Mouse (Mus musculus) embryonic facial prominence, embryonic 10.5 days (tissue): ENCODE measurements at regions not wholly inside any gene's neighbourhood (a gene's known extent, or its start where the extent isn't known, plus 50 kb on each side); places are given as distances from the start of the nearest gene placed in this dataset.
A peak's percentile ranks its signal among the peaks of the same experiment; 100 is the strongest.

ENCODE experiments used
- DNase-seq: peaks from one replicate; pipeline ENCODE4 v3.0.0-alpha.2; 2017; ENCODE audit warnings: low spot score
- H3K27ac ChIP-seq: fragments of 300-500 bp; sonication (generic); replicated peaks from 2 replicates; pipeline ENCODE4 v1.5.1; 2016; ENCODE audit warnings: mild to moderate bottlenecking
- H3K27me3 ChIP-seq: fragments of 300-500 bp; sonication (generic); replicated peaks from 2 replicates; pipeline ENCODE4 v1.6.1; 2016; ENCODE audit warnings: low read depth, mild to moderate bottlenecking; ENCODE audit not compliant: poor library complexity, severe bottlenecking
- H3K36me3 ChIP-seq: fragments of 300-500 bp; sonication (generic); replicated peaks from 2 replicates; pipeline ENCODE4 v1.6.1; 2016; ENCODE audit warnings: mild to moderate bottlenecking, moderate library complexity
- H3K4me1 ChIP-seq: fragments of 300-500 bp; sonication (generic); 2 replicates; pipeline ENCODE4 v1.6.1; 2016
- H3K4me3 ChIP-seq: fragments of 300-500 bp; sonication (generic); 2 replicates; pipeline ENCODE4 v1.5.1; 2016; ENCODE audit warnings: mild to moderate bottlenecking, moderate library complexity
- H3K9me3 ChIP-seq: fragments of 300-500 bp; sonication (generic); 2 replicates; pipeline ENCODE4 v1.6.1; 2016; ENCODE audit warnings: mild to moderate bottlenecking
- WGBS: fragments of 180-500 bp; shearing (Covaris S2); methylation state at CpG from one replicate; pipeline ENCODE4 v1.1.7; 2016; 5-methylcytosine and 5-hydroxymethylcytosine counted together

GRCm38 (mm10) chr11:113016801-113017715 lies 235.0 kb downstream of the Sox9 start:
- no peaks in the 10 kb centered on the region for H3K36me3 ChIP-seq
- peaks cover 9% of the 10 kb centered on the region for H3K27me3 ChIP-seq
- H3K4me1 ChIP-seq, result peaks cover 89% of the 10 kb centered on the region
- peak overlapping the region; percentile 83 for H3K27ac ChIP-seq
- no peaks in the 10 kb centered on the region for H3K9me3 ChIP-seq
- peak; percentile 66 for DNase-seq
- 0 out of 2 replicates have a peak overlapping the region, but pooled peaks have one; percentile 12 for H3K4me3 ChIP-seq
- WGBS, result 27% methylated on average over 7 of the region's 7 CpGs

DNA sequence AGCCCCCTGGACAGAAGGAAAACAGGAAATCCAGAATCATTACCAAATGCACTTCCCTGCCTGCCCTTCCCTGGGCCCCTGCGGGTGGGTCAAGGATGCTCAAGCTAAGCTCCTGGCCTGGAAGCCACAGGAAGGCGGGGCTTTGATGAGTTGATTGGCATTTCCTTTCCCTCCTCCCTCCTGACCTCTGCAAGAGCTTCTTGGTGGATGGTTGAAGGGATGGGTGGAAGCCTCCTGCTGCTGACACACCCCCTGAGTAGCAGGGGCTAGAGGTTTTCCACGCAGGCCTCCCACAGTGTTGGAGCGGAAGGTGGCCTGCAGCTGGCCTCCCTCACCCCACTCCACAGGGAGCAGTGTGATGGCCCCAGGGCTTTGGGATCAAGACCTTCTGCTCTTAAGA lies 239.5 kb downstream of the Sox9 start:
- H3K4me3 ChIP-seq, result no peak overlapping the region
- 17% methylated on average over 4 of the region's 4 CpGs for WGBS
- 0 out of 2 replicates have a peak, but pooled peaks cover 7% of the 10 kb centered on the region for H3K9me3 ChIP-seq
- no peaks in the 10 kb centered on the region for H3K27me3 ChIP-seq
- peak overlapping the region; percentile 77 for H3K27ac ChIP-seq
- no peaks in the 10 kb centered on the region for H3K36me3 ChIP-seq
- DNase-seq, result peak; percentile 83
- H3K4me1 ChIP-seq, result peaks cover 69% of the 10 kb centered on the region

DNA sequence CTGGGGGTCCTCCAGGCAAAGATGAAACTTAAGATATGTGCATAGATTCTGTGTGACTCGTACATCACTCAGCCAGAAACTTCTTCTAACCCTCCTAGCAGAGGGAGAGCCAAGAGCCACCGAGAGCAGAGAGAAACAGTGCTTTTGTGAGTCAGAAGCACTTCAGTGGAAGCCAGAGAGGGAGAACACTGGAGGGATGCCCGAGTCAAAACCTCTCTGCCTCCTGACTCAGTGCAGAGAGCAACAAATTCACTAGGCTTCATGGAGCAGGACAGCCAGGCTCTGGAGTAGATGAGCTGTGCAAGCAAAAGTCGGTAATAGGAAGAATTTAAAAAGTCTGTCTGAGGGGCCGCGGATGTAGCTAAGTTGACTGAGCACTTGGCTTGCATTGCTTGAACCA lies 245.0 kb downstream of the Sox9 start:
- Histone ChIP-seq H3K9me3 (0 out of 2 replicates have a peak, but pooled peaks cover 7% of the 10 kb centered on the region), H3K4me1 (peaks cover 42% of the 10 kb centered on the region), H3K4me3 (no peak overlapping the region), H3K27ac (peak overlapping the region; percentile 2), H3K36me3 (no peaks in the 10 kb centered on the region), H3K27me3 (no peaks in the 10 kb centered on the region)
- 55% methylated on average over 6 of the region's 6 CpGs for WGBS
- no peak for DNase-seq

- WGBS, result 89% methylated on average over 8 of the region's 8 CpGs
- Histone ChIP-seq H3K36me3 (no peaks in the 10 kb centered on the region), H3K9me3 (no peaks in the 10 kb centered on the region), H3K4me1 (peaks cover 39% of the 10 kb centered on the region), H3K27ac (0 out of 2 replicates have a peak overlapping the region, but pooled peaks have one; percentile 25), H3K27me3 (no peaks in the 10 kb centered on the region; the same call in 1 of the 2 replicates), H3K4me3 (no peak overlapping the region)
- no peak for DNase-seq
These were observed 246.4 kb downstream of the Sox9 start for GRCm38 (mm10) chr11:113028235-113028919.

DNA sequence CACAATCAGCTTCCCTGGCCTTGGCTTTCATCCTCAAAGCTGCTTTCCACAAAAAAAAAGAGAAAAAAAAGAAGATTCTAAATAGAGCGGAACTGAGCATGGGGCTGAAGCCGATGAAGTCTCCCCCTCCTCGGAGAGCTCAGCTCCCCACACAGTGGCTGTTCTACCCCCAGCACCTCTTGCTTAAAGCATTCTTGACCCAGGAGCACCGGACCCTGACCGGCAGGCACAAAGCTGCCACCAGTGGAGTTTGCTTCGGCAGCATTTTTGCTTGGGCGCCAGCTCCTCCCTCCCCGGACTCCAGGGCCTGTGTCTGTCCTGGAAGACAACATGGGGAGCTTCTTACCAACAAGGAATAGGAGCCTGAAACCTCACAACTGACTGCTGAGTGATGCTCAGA lies 249.4 kb downstream of the Sox9 start:
- DNase-seq, result no peak
- 66% methylated on average over 8 of the region's 8 CpGs for WGBS

DNA sequence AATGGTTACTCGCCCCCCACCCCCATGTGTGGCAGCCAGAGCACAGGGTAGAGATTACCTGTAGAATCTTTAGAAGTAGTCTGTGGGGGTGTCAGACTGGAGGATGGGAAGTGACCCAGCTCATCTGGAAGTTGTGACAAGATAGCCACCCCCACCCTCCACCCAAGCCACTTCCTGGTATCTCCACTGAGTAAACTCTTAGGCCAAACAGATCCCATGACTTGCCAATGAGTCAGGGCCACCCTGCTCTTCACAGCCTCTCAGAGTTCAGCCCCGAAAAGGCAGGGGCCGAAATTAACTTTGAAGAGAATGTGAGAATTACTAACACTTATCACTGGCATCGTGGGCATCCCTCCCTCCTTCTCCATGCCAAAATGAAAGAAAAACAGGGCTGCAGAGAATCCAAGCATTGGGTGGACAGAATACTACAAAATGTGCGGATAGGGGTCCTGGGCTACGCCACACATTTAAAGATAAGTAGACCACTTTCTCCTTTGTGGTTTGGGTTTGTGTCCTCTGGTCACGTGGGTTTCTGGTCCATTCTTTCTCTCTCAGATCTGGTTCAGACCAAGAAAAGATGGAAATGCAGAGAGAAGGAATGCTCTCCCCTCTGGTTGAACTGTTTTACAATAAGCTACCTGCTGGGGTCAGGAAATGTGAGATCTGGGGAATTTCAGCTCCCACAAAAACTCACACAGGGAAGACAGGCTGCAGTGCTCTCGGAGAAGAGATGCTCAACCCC lies 250.6 kb downstream of the Sox9 start:
- peaks cover 17% of the 10 kb centered on the region for H3K4me1 ChIP-seq
- no peaks in the 10 kb centered on the region for H3K36me3 ChIP-seq
- no peaks in the 10 kb centered on the region for H3K9me3 ChIP-seq
- WGBS, result 85% methylated on average over 8 of the region's 8 CpGs
- no peak overlapping the region for H3K27ac ChIP-seq
- H3K27me3 ChIP-seq, result no peaks in the 10 kb centered on the region; the same call in 1 of the 2 replicates
- H3K4me3 ChIP-seq, result no peak overlapping the region
- no peak for DNase-seq

More for the DNA sequence above, 249.4 kb downstream of the Sox9 start:
- Histone ChIP-seq H3K36me3 (no peaks in the 10 kb centered on the region), H3K9me3 (no peaks in the 10 kb centered on the region), H3K4me1 (peaks cover 27% of the 10 kb centered on the region), H3K27me3 (no peaks in the 10 kb centered on the region; the same call in 1 of the 2 replicates), H3K27ac (no peak overlapping the region), H3K4me3 (no peak overlapping the region)

- Histone ChIP-seq H3K9me3 (no peaks in the 10 kb centered on the region), H3K4me1 (0 out of 2 replicates have a peak, but pooled peaks cover 6% of the 10 kb centered on the region), H3K27me3 (peaks cover 3% of the 10 kb centered on the region; the same call in 1 of the 2 replicates), H3K27ac (no peak overlapping the region), H3K4me3 (no peak overlapping the region), H3K36me3 (no peaks in the 10 kb centered on the region)
- no peak for DNase-seq
- 93% methylated on average over 13 of the region's 13 CpGs for WGBS
These were observed 252.9 kb downstream of the Sox9 start for GRCm38 (mm10) chr11:113034911-113035310.

- WGBS, result 80% methylated on average over 4 of the region's 4 CpGs
- no peaks in the 10 kb centered on the region; the same call in 1 of the 2 replicates for H3K36me3 ChIP-seq
- no peaks in the 10 kb centered on the region for H3K9me3 ChIP-seq
- no peak overlapping the region for H3K4me3 ChIP-seq
- DNase-seq, result no peak
- no peak overlapping the region for H3K27ac ChIP-seq
- H3K4me1 ChIP-seq, result peaks cover 8% of the 10 kb centered on the region
- H3K27me3 ChIP-seq, result peaks cover 3% of the 10 kb centered on the region; the same call in 1 of the 2 replicates
These were observed 255.7 kb downstream of the Sox9 start for GRCm38 (mm10) chr11:113037736-113038135.

GRCm38 (mm10) chr11:113042710-113043109 lies 260.7 kb downstream of the Sox9 start:
- H3K9me3 ChIP-seq, result no peaks in the 10 kb centered on the region
- no peak overlapping the region for H3K27ac ChIP-seq
- peaks cover 11% of the 10 kb centered on the region for H3K27me3 ChIP-seq
- no peak for DNase-seq
- H3K4me3 ChIP-seq, result no peak overlapping the region
- H3K4me1 ChIP-seq, result peaks cover 53% of the 10 kb centered on the region
- 57% methylated on average over 5 of the region's 5 CpGs for WGBS
- H3K36me3 ChIP-seq, result peaks cover 14% of the 10 kb centered on the region

GRCm38 (mm10) chr11:113046200-113047051 lies 264.4 kb downstream of the Sox9 start:
- 26% methylated on average over 20 of the region's 20 CpGs for WGBS
- peak overlapping the region; percentile 75 for H3K27ac ChIP-seq
- peak; percentile 83 for DNase-seq
- H3K27me3 ChIP-seq, result peaks cover 8% of the 10 kb centered on the region
- H3K36me3 ChIP-seq, result peaks cover 14% of the 10 kb centered on the region
- H3K9me3 ChIP-seq, result no peaks in the 10 kb centered on the region
- H3K4me1 ChIP-seq, result peaks cover 68% of the 10 kb centered on the region
- H3K4me3 ChIP-seq, result peak overlapping the region; percentile 28

GRCm38 (mm10) chr11:113048158-113048557 lies 266.1 kb downstream of the Sox9 start:
- Histone ChIP-seq H3K27me3 (peaks cover 8% of the 10 kb centered on the region), H3K36me3 (peaks cover 17% of the 10 kb centered on the region), H3K27ac (no peak overlapping the region), H3K9me3 (no peaks in the 10 kb centered on the region), H3K4me3 (no peak overlapping the region), H3K4me1 (peaks cover 57% of the 10 kb centered on the region)
- no peak for DNase-seq
- 87% methylated on average over 7 of the region's 7 CpGs for WGBS
